Mouse (Mus musculus): ENCODE measurements around the gene Nova2.

GRCm38 (mm10) chr7:19002848-19003498 is 77.3 kb downstream of the Nova2 start:
- no peak for TF ChIP-seq CTCF (IDR thresholded peaks at IDR 0.05; ENCODE audit: low read depth)
- TF ChIP-seq EP300 (optimal IDR thresholded peaks at IDR 0.05) = no peak
